Mouse (Mus musculus): ENCODE measurements around the gene Larp4. TPM values are rescaled to one million over a fixed set of nuclear protein-coding genes. Genes with fewer than 3 reads are reported as not detected.

Gene Larp4
- total and polyA plus RNA-seq, 3 experiments, result 168 to 216 (median 193) TPM

- DNase-seq (ENCODE audit: low read depth, low spot score), result peak; percentile 74
- no peaks in the 10 kb centered on the region for H3K27me3 ChIP-seq (ENCODE audit: control insufficient read depth in 1 of 2, insufficient read depth in 2 of 2, low read length in 2 of 2)
- TF ChIP-seq MXI1 (IDR thresholded peaks at IDR 0.05; ENCODE audit: low read depth, low read length), result no peak
- no peak for TF ChIP-seq ETS1 (IDR thresholded peaks at IDR 0.05; ENCODE audit: low read depth, low read length)
- no peak for TF ChIP-seq MYB (IDR thresholded peaks at IDR 0.05; ENCODE audit: low read depth, low read length)
- TF ChIP-seq ZNF384 (IDR thresholded peaks at IDR 0.05; ENCODE audit: low read depth, low read length), result peak; percentile 78
- TF ChIP-seq RCOR1 (IDR thresholded peaks at IDR 0.05; ENCODE audit: low read depth, low read length), result peak; percentile 43
- TF ChIP-seq CTCF (IDR thresholded peaks at IDR 0.05 in 2 of 3, conservative IDR thresholded peaks at IDR 0.05 in 1 of 3; ENCODE audit: control insufficient read depth in 1 of 3, insufficient read depth in 1 of 3, low read depth in 2 of 3, low read length in 3 of 3, poor library complexity in 1 of 3, severe bottlenecking in 1 of 3), result peak; percentile 61 to 94 (median 61)
- no peak for TF ChIP-seq POLR2AphosphoS5 (IDR thresholded peaks at IDR 0.05; ENCODE audit: borderline replicate concordance, low read depth, low read length)
- 0 out of 2 replicates have a peak, but pooled peaks have one; percentile 40 for TF ChIP-seq JUND (IDR thresholded peaks at IDR 0.05; ENCODE audit: low read depth, low read length)
- TF ChIP-seq SIN3A (IDR thresholded peaks at IDR 0.05; ENCODE audit: low read length), result peak; percentile 50
- TF ChIP-seq CHD2 (IDR thresholded peaks at IDR 0.05; ENCODE audit: low read length), result no peak
- TF ChIP-seq MYC (IDR thresholded peaks at IDR 0.05; ENCODE audit: low read depth, low read length), result peak; percentile 41; the same call in 1 of the 2 replicates
- TF ChIP-seq MAFK (IDR thresholded peaks at IDR 0.05; ENCODE audit: borderline replicate concordance, low read depth, low read length), result peak; percentile 100
- no peak for TF ChIP-seq UBTF (IDR thresholded peaks at IDR 0.05; ENCODE audit: borderline replicate concordance, insufficient read depth, low read depth, low read length)
- no peak for TF ChIP-seq NRF1 (IDR thresholded peaks at IDR 0.05; ENCODE audit: insufficient read depth, low read depth, low read length, poor library complexity, severe bottlenecking)
- peak; percentile 37; the same call in 1 of the 2 replicates for TF ChIP-seq BHLHE40 (IDR thresholded peaks at IDR 0.05; ENCODE audit: borderline replicate concordance, low read depth, low read length)
- no peak for TF ChIP-seq TBP (IDR thresholded peaks at IDR 0.05; ENCODE audit: low read depth, low read length)
- peak; percentile 88 for TF ChIP-seq SMC3 (IDR thresholded peaks at IDR 0.05; ENCODE audit: low read depth, low read length)
- TF ChIP-seq RAD21 (IDR thresholded peaks at IDR 0.05; ENCODE audit: low read depth, low read length), result peak; percentile 92
- TF ChIP-seq TAL1 (IDR thresholded peaks at IDR 0.05; ENCODE audit: low read length), result no peak
- TF ChIP-seq ZC3H11A (IDR thresholded peaks at IDR 0.05; ENCODE audit: low read depth, low read length), result peak; percentile 89
Measured at GRCm38 (mm10) chr15:100022923-100023322, 53.1 kb downstream of the Larp4 start.

More at GRCm38 (mm10) chr15:100022923-100023322, 53.1 kb downstream of the Larp4 start:
- Histone ChIP-seq H3K79me2 (ENCODE audit: control insufficient read depth, insufficient read depth, low read length, poor library complexity) (no peaks in the 10 kb centered on the region), H3K9me3 (replicated peaks; ENCODE audit: insufficient read depth, low read length) (no peaks in the 10 kb centered on the region), H3K9ac (ENCODE audit: control insufficient read depth, low read depth, low read length, poor library complexity, severe bottlenecking) (no peak overlapping the region), H3K36me3 (ENCODE audit: control insufficient read depth in 1 of 2, insufficient read depth in 2 of 2, low read length in 2 of 2) (no peaks in the 10 kb centered on the region), H3K4me1 (ENCODE audit: control insufficient read depth in 1 of 2, insufficient read depth in 2 of 2, low read length in 2 of 2) (peaks cover 0 to 4% of the 10 kb centered on the region in 2 experiments; a peak in 1 of 4 replicates), H3K27ac (ENCODE audit: control insufficient read depth, low read depth, low read length) (no peak overlapping the region), H3K4me3 (ENCODE audit: control insufficient read depth in 1 of 2, insufficient read depth in 1 of 2, low read depth in 2 of 2, low read length in 2 of 2) (peak overlapping the region in 1 of 2 experiments; percentile 25; a peak in 1 of 4 replicates)

All from MEL (cell line).